Mouse (Mus musculus): ENCODE measurements around the gene Gm1113.
A peak's percentile ranks its signal among the peaks of the same experiment; 100 is the strongest.

The Gm1113 gene

DNA sequence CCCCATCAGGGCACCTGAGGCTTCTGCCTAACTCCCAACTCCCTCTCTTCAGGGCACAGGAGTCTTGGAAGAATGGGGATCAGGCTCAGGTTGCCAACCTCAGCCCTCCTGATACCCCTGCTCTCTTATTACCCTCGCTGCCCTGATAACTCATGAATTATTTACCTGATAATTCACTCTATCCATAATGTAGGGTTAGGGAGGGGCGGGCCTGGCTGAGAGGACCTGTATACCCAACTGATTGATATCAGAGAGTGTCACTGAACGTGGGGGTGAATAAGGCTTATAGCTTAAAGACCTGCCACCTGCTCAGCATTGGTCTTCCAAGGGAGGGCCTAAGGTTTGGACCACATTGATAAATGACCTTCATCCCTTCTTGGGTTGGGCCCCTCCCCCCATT lies at the start of gene Gm1113:
TSS of gene Gm1113 (minus strand) at position 101 of the 400 bp plus-strand sequence.
- DNase-seq = no peak

DNA sequence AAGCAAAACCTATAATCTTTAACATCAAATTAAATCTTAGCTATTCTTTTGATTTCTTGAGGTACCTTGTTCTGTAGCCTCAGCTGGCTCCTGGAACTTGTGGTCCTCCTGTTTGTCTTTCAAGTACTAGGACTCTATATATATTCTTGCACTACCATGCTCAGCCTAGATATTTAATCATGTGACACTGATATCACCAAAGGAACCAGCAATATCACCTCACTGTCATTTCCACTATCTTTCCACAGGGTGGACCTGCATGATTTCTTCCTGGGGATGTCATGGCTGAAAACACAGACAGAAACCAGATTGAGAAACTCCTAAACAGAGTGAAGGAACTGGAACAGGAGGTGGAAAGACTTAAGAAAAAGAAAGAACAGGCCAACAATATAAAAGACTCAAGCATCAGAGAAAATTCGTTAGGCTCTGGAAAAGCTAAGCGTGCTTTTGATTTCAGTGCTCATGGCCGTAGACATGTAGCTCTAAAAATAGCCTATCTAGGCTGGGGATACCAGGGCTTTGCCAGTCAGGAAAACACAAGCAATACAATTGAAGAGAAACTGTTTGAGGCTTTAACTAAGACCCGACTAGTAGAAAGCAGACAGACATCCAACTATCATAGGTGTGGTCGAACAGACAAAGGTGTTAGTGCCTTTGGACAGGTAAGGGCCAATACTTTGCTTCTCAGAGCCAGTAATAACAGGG lies 46.6 kb upstream of the Gm1113 start:
- DNase-seq = no peak

GRCm38 (mm10) chr9:35561583-35561982 lies 43.5 kb upstream of the Gm1113 start:
- DNase-seq = no peak

- no peak for DNase-seq
These were observed 43.0 kb upstream of the Gm1113 start for GRCm38 (mm10) chr9:35561076-35561475.

DNA sequence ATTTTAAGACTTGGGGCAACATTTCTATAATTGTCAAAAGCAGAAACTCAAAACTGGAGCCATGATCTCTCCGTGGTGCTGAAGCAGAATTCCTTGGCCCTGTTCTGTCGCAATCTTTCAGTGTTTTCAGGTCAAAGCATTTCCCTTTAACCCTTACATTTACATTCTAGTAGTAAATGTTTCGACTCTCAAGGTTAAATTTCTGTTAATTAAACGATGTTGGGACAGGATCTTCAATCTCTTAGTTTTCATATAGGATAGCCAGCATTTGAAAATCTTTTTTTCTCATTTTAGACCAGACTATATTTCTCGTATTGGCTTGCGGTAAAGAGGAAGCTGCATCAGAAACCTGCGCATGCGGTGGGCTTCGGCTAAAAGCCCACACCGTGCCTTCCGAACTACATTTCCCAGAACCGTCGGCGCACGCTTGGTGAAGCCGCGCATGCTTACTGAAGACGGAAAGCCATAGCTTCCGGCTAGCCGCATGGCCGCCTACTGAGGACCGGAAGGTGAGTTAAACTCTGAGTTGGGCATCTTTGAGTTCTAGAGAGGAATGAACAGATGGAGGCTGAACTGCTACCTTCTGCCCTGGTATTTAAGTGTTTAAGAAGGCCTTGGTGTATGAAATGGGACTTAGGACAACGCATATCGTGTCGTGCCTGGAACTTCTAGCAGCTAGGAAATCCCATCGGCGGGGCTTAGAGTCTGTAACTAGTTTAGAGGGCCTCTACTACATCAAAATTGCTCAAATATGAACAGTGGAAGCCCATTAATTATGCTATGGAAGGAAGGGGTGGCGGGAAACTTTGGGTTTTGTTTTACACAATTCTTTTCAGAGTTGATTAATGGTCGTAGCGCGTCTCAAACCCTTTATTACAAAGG lies 41.2 kb upstream of the Gm1113 start:
- DNase-seq = peak; percentile 79 to 85

GRCm38 (mm10) chr9:35558257-35559008 lies 40.4 kb upstream of the Gm1113 start, which contains the start of the genes Ddx25 and Pus3:
TSS of gene Ddx25 (minus strand) at chr9:35558528.
TSS of gene Pus3 (plus strand) at chr9:35558595.
- DNase-seq = peak; percentile 43 to 54

- DNase-seq = no peak
These were observed 38.5 kb upstream of the Gm1113 start for GRCm38 (mm10) chr9:35556494-35557102.

DNA sequence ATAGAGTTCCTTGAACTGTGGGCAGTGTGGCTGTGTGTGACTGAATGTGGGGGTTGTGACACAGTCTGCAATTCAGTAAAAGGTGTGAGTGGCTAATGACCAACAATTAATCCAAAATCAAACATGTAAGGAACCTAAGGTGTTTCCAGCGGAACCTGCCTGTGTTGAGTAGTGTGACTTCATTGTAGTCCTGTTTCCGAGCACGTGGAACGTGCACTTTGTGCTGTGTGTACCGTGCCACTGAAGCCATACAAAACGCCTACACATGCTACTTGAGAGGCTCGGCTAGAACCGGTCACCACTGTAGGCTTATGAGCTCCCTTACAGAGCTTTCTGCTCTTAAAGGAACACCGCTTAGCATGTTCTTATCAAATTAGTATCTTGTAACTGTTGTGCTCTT lies 30.4 kb upstream of the Gm1113 start:
- no peak for DNase-seq

DNA sequence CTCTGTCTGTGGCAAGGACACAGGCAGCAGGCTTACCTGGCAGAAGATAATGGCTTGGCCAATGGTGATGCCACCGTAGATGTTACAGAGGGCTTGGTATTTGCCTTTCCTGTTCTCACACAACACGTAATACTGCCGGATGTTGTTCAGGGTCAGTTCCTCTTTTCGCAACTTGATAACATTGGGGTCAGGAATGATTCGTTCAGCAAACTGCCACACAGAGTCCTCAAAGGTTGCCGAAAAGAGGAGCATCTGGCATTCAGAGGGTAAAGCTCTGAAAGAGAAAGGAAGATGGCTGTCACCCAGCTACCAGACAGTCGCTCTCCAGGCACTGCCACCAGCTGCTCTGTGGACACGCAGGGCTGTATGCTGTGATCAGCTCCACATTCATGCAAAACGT lies 28.7 kb upstream of the Gm1113 start:
- no peak for DNase-seq

GRCm38 (mm10) chr9:35545704-35546103 lies 27.6 kb upstream of the Gm1113 start:
- DNase-seq = no peak

DNA sequence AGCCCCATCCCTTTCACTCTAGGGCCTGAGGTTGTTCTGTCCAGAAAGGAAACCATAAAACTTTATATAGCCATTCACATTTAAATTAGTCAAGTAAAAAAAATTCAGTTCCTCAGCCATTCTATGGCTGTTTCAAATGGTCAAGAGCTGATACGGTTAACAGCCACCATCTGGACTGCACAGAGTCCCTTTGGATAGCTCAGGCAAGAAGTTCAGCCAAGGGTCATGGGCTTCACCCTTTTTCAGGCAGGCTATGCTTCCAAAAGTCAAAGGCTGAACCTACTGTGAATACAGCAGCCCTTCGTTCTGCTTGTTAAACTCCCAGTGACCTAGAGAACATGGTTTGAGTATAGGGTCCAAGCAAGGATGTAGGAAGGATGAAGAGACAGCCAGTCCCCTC lies 26.6 kb upstream of the Gm1113 start:
- no peak for DNase-seq

GRCm38 (mm10) chr9:35543099-35543860 lies 25.2 kb upstream of the Gm1113 start:
- DNase-seq = no peak

DNA sequence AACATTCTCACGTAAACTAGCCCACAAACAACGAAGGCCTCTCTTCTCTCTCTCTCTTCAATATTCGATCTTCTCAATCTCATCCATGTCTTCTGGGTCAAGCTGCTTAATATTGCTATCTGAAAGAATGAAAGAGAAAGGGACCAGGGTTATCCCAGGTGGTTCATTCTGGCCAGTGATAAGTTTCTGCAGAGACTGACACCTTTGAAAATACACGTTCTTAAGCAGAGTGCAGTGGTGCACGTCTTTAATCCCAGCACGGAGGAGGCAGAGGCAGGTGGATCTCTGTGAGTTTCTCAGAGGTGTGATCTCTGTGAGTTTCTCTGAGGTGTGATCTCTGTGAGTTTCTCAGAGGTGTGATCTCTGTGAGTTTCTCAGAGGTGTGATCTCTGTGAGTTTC lies 23.9 kb upstream of the Gm1113 start:
- no peak for DNase-seq

DNA sequence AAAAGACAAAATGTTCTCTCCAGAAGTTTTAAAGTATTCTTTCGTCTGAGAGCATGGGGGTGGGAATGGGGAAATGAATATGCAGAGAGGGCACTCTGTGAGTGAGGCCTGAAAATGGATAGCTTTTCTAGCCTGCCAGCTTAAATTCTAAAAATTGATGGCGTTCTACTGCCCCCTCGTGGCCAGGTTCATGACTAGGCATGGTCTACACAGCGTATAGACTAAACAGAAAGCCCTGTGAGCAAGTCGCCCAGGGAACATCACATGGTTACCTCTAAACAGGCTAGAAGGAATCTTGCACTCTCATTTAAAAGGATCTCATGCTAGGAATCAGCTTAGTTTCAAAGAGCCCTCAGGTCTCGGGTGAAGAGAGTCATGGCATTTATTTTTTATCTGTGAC lies 23.4 kb upstream of the Gm1113 start:
- DNase-seq = peak; percentile 58 to 73

DNA sequence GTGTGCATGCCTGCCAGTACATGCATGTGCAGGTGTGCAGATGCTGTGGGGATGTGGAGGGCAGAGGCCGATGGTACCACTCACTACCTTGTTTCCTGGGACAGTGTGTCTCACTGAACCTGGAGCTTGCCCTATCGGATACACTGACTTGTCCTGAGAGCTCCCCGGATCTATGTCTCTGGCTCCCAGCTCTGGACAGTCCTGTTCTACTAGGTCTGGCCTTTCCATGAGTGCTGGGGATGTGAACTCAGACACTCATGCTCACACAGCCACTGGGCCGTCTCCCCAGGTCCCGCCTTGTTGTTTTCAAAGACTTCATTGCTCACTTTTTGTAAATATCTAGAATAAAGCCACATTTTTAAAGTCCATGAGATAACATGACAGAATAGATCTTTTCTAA lies 23.0 kb upstream of the Gm1113 start:
- no peak for DNase-seq

GRCm38 (mm10) chr9:35539001-35539750 lies 21.1 kb upstream of the Gm1113 start:
- DNase-seq = no peak

DNA sequence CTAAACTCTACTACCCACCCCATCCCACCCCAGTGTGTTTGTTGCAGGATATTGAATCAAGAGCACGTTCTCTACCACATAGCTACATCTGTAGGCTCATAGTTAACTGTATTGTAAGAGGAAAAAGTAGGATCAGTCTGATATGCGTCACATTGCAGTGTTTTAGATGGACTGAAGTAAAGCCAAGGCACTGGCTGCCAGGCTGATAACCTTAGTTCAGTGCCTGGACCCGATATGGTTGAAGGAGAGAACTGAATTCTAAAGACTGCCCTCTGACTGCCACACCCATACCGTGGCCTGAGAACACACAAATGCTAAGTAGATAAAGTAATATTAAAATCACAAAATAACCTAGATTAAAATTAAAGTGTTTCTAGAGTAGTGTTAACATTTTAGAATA lies 17.8 kb upstream of the Gm1113 start:
- DNase-seq = no peak

- DNase-seq = peak in 1 of 2 experiments; percentile 15
These were observed 17.0 kb upstream of the Gm1113 start for GRCm38 (mm10) chr9:35535110-35535509.

DNA sequence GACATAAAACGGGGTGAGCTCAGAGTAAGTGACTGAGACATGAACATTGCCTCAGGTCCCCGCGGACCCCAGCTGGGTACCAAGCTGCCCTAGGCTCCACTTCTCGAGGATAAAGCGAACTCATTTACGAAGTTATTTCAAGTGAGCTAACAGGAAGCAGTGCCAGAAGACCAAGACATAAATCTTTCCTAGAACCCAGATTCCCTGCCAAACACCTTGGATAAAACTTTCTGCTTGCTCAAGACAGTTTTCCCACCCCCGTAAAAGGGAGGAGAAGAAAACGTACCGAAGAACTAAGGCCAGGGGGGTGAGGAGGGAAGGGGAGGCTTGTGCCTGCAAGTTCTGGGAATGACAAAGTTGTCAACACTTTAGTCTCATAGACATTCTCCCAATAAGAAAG lies 15.2 kb upstream of the Gm1113 start:
- DNase-seq = no peak

GRCm38 (mm10) chr9:35529796-35530195 lies 11.7 kb upstream of the Gm1113 start:
- DNase-seq = no peak

- DNase-seq = no peak
These were observed 11.1 kb upstream of the Gm1113 start for GRCm38 (mm10) chr9:35529141-35529540.
